Mouse (Mus musculus): ENCODE measurements around the gene Pcif1. TPM values are rescaled to one million over a fixed set of nuclear protein-coding genes. Genes with fewer than 3 reads are reported as not detected.

Pcif1 gene
- total and polyA plus RNA-seq, 3 experiments = 20.0 to 59.1 (median 33.6) TPM

DNA sequence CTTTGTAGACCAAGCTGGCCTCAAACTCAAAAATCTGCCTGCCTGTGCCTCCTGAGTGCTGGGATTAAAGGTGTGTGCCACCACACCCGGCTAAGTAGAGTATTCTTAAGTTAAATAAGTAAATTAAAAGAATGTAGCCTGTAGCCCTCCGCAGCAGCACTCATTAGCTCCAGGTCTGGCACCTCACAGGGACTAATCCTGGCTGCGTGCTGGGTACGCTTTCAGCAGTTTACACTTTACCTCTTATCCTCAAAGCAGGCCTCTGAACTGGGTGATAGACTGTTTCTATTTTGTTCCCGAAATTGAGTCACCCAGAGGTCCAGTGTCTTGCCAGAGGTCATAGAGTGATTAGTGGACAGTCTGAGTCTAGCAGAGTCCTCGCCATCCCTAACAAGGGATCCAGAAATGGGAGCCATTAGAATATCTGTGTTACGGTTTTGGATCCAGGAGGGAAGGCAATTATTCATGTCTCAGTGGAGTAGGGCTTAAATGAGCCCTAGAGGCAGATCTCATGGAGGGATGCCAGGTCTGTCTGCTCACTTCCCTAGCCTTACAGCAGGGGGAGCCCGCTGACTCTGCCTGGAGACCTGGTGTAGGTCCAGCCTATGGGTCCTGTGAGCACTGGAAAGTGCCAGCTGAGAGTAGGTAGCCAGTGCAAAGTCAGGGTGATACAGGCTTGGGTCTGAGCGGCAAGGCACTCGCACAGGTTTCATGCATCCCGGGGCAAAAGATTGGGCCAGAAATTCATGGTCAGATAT is 45.2 kb downstream of the Pcif1 start:
- DNase-seq (ENCODE audit: extremely low read depth) = peak; percentile 66
- no peak for TF ChIP-seq KAT2A (IDR thresholded peaks at IDR 0.05; ENCODE audit: insufficient replicate concordance, low read length)
- peak; percentile 74 for TF ChIP-seq SMC3 (IDR thresholded peaks at IDR 0.05; ENCODE audit: low read depth, low read length)
- peak; percentile 60 to 89 for TF ChIP-seq CTCF (conservative IDR thresholded peaks at IDR 0.05 in 1 of 2, IDR thresholded peaks at IDR 0.05 in 1 of 2; ENCODE audit: low read depth in 2 of 2, low read length in 2 of 2)
- no peak for TF ChIP-seq ZC3H11A (IDR thresholded peaks at IDR 0.05; ENCODE audit: low read depth, low read length)
- TF ChIP-seq RAD21 (IDR thresholded peaks at IDR 0.05; ENCODE audit: low read depth, low read length) = peak; percentile 82
- TF ChIP-seq GABPA (IDR thresholded peaks at IDR 0.05; ENCODE audit: insufficient replicate concordance, low read depth, low read length) = no peak
- 0 out of 2 replicates have a peak, but pooled peaks have one; percentile 25 for TF ChIP-seq TCF12 (IDR thresholded peaks at IDR 0.05; ENCODE audit: low read depth, low read length)
- no peak for TF ChIP-seq EP300 (IDR thresholded peaks at IDR 0.05; ENCODE audit: low read length)
- Histone ChIP-seq H3K27ac (ENCODE audit: insufficient read depth, low read depth) (no peak overlapping the region), H3K4me3 (replicated peaks in 1 of 3; ENCODE audit: low read depth in 2 of 3, low read length in 2 of 3, poor library complexity in 1 of 3) (no peak overlapping the region), H3K4me1 (ENCODE audit: control insufficient read depth in 1 of 2, insufficient read depth in 2 of 2) (no peaks in the 10 kb centered on the region; a peak in 1 of 4 replicates), H3K4me2 (ENCODE audit: insufficient read depth, low read depth, poor library complexity, severe bottlenecking) (no peak overlapping the region), H3K27me3 (replicated peaks) (no peaks in the 10 kb centered on the region), H3K9me3 (replicated peaks; ENCODE audit: low read length) (no peaks in the 10 kb centered on the region), H3K79me2 (replicated peaks; ENCODE audit: control insufficient read depth, extremely low read depth, insufficient read depth, poor library complexity, severe bottlenecking) (no peaks in the 10 kb centered on the region), H3K36me3 (replicated peaks in 1 of 2; ENCODE audit: control insufficient read depth in 1 of 2, insufficient read depth in 1 of 2, low read length in 1 of 2) (peaks cover 5 to 16% of the 10 kb centered on the region in 2 experiments), H3K9ac (ENCODE audit: insufficient read depth, low read depth) (no peak overlapping the region)
- in situ Hi-C loops (cut with MboI; ENCODE audit: low pct_ligation_motif_present, low pct_unique_long_range_greater_than_20kb, low sequenced_read_pairs) (no loop called here), dilution Hi-C loops (cut with MboI; ENCODE audit: extremely low pct_ligation_motif_present, extremely low pct_unique_long_range_greater_than_20kb, low sequenced_read_pairs) (no loop called here)

DNA sequence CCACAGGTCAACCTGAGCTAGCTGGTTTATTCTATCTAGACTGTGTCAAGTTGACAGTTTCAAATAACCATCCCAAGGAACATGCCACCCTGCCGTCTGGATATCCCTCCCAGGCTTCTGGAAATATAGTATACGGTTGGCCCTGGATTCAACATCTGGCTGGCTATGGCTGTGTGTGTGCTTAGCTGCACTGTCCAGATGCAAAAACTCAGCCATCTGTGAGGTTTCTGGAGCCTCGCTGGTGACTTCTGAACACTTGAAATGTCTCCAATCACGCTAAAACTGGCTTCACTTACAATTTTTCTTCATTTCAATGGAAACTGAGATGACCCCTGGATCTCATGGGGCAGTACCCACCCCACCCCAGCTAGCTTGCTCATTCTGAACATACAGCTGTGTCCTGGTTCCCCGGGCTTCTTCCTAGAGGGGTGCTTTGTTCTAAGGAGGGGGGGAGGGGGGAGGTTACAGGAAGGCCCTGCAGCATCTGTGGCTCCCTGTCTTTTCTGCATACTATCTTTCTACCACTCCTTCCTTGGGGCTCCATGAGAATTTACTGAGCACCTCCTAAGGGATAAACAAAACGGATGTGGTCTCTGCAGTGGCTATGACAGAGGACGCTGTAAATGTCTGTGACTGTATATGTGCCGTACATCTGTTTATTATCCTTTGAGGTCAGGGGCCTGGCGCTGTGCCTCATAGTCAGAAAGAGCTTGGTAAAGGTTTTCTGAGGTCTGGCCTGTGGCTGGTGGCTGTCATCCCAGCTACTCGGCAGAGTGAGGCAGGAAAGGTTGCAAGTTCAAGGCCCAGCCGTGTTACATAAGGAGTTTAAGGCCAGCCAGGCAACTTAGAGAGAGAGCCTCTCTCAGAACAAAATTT is 51.8 kb downstream of the Pcif1 start:
- no peak overlapping the region for H3K4me2 ChIP-seq (ENCODE audit: insufficient read depth, low read depth, poor library complexity, severe bottlenecking)
- no peak overlapping the region for H3K4me3 ChIP-seq (replicated peaks in 1 of 3; ENCODE audit: low read depth in 2 of 3, low read length in 2 of 3, poor library complexity in 1 of 3)
- no peaks in the 10 kb centered on the region for H3K79me2 ChIP-seq (replicated peaks; ENCODE audit: control insufficient read depth, extremely low read depth, insufficient read depth, poor library complexity, severe bottlenecking)
- no peaks in the 10 kb centered on the region for H3K36me3 ChIP-seq (replicated peaks in 1 of 2; ENCODE audit: control insufficient read depth in 1 of 2, insufficient read depth in 1 of 2, low read length in 1 of 2)
- dilution Hi-C loops (cut with MboI; ENCODE audit: extremely low pct_ligation_motif_present, extremely low pct_unique_long_range_greater_than_20kb, low sequenced_read_pairs) = no loop called here
- no peak overlapping the region for H3K27ac ChIP-seq (ENCODE audit: insufficient read depth, low read depth)
- H3K9me3 ChIP-seq (replicated peaks; ENCODE audit: low read length) = no peaks in the 10 kb centered on the region
- DNase-seq (ENCODE audit: extremely low read depth) = no peak
- peaks cover 22% of the 10 kb centered on the region for H3K27me3 ChIP-seq (replicated peaks)
- TF ChIP-seq IRF4 (IDR thresholded peaks at IDR 0.05; ENCODE audit: low read depth, low read length) = no peak
- TF ChIP-seq HCFC1 (IDR thresholded peaks at IDR 0.05; ENCODE audit: low read depth, low read length) = no peak
- no peak for TF ChIP-seq MXI1 (IDR thresholded peaks at IDR 0.05; ENCODE audit: low read depth, low read length)
- no peak for TF ChIP-seq SIN3A (IDR thresholded peaks at IDR 0.05; ENCODE audit: low read length)
- no peak for TF ChIP-seq USF2 (conservative IDR thresholded peaks at IDR 0.05; ENCODE audit: low read depth, low read length)
- no peak overlapping the region for H3K9ac ChIP-seq (ENCODE audit: insufficient read depth, low read depth)
- in situ Hi-C loops (cut with MboI; ENCODE audit: low pct_ligation_motif_present, low pct_unique_long_range_greater_than_20kb, low sequenced_read_pairs) = no loop called here
- no peaks in the 10 kb centered on the region for H3K4me1 ChIP-seq (ENCODE audit: control insufficient read depth in 1 of 2, insufficient read depth in 2 of 2)

Data from CH12.LX (cell line).